Mouse (Mus musculus) liver, embryonic 16.5 days (tissue): Measurements from ENCODE around the gene Olfr588-ps1. TPM values are rescaled to one million over a fixed set of nuclear protein-coding genes. Genes with fewer than 3 reads are reported as not detected.

Experiments used
- polyA plus RNA-seq: library from polyadenylated mRNA; unstranded; fragments of >200 nt; fragmentation: Nextera tagmentation; extraction: Ambion mirVana; gene quantifications from 2 replicates; pipeline ENCODE4 v1.2.1, GENCODE M21; 2015

Gene Olfr588-ps1
- polyA plus RNA-seq, 1 experiment from 2014 or later, result not detected

Other genes starting within 250 kb of the Olfr588-ps1 start
- gene Olfr569, start 250.0 kb upstream of the Olfr588-ps1 start, polyA plus RNA-seq, result not detected in 2 replicates
- gene Olfr570, start 246.3 kb upstream of the Olfr588-ps1 start, polyA plus RNA-seq, result not detected in 2 replicates
- gene Olfr571, start 223.3 kb upstream of the Olfr588-ps1 start, polyA plus RNA-seq, result not detected in 2 replicates
- not detected in 2 replicates for gene Olfr572, start 216.5 kb upstream of the Olfr588-ps1 start, polyA plus RNA-seq
- gene Olfr573-ps1, start 198.3 kb upstream of the Olfr588-ps1 start, polyA plus RNA-seq, result not detected in 2 replicates
- gene Olfr574, start 192.4 kb upstream of the Olfr588-ps1 start, polyA plus RNA-seq, result not detected in 2 replicates
- gene Olfr575, start 182.1 kb upstream of the Olfr588-ps1 start, polyA plus RNA-seq, result not detected in 2 replicates
- not detected in 2 replicates for gene Olfr576, start 178.2 kb upstream of the Olfr588-ps1 start, polyA plus RNA-seq
- gene Olfr577, start 164.9 kb upstream of the Olfr588-ps1 start, polyA plus RNA-seq, result not detected in 2 replicates
- not detected in 2 replicates for gene Olfr578, start 151.6 kb upstream of the Olfr588-ps1 start, polyA plus RNA-seq
- not detected in 2 replicates for gene Olfr582, start 102.9 kb upstream of the Olfr588-ps1 start, polyA plus RNA-seq
- gene Olfr583, start 89.6 kb upstream of the Olfr588-ps1 start, polyA plus RNA-seq, result not detected in 2 replicates
- gene Olfr584, start 59.0 kb upstream of the Olfr588-ps1 start, polyA plus RNA-seq, result not detected in 2 replicates
- gene Olfr585, start 43.2 kb upstream of the Olfr588-ps1 start, polyA plus RNA-seq, result not detected in 2 replicates
- not detected in 2 replicates for gene Olfr586, start 15.2 kb upstream of the Olfr588-ps1 start, polyA plus RNA-seq
- gene Olfr589, start 15.5 kb downstream of the Olfr588-ps1 start, polyA plus RNA-seq, result not detected in 2 replicates
- gene Olfr591, start 37.5 kb downstream of the Olfr588-ps1 start, polyA plus RNA-seq, result not detected in 2 replicates
- not detected in 2 replicates for gene Olfr592, start 43.9 kb downstream of the Olfr588-ps1 start, polyA plus RNA-seq
- not detected in 2 replicates for gene Olfr593, start 71.0 kb downstream of the Olfr588-ps1 start, polyA plus RNA-seq
- gene Olfr594, start 76.1 kb downstream of the Olfr588-ps1 start, polyA plus RNA-seq, result not detected in 2 replicates
- not detected in 2 replicates for gene Usp17ld, start 111.6 kb downstream of the Olfr588-ps1 start, polyA plus RNA-seq
- gene Olfr596, start 164.8 kb downstream of the Olfr588-ps1 start, polyA plus RNA-seq, result not detected in 2 replicates
- not detected in 2 replicates for gene Olfr597, start 175.4 kb downstream of the Olfr588-ps1 start, polyA plus RNA-seq
- not detected in 2 replicates for gene Olfr598, start 182.7 kb downstream of the Olfr588-ps1 start, polyA plus RNA-seq
- gene Olfr599, start 195.0 kb downstream of the Olfr588-ps1 start, polyA plus RNA-seq, result not detected in 2 replicates
- not detected in 2 replicates for gene Olfr600, start 208.8 kb downstream of the Olfr588-ps1 start, polyA plus RNA-seq
- gene Olfr601, start 221.8 kb downstream of the Olfr588-ps1 start, polyA plus RNA-seq, result not detected in 2 replicates
- not detected in 2 replicates for gene Olfr603, start 245.3 kb downstream of the Olfr588-ps1 start, polyA plus RNA-seq